In genomic region chr5:137759971-137760412, GRCm38 (mm10) we compare ENCODE assay signal across 8 mouse cellular contexts. TPM values are rescaled to one million over a fixed set of nuclear protein-coding genes. Genes with fewer than 3 reads are reported as not detected.
DNase-seq lines count a peak whose midpoint lies in the region; ATAC-seq and TF ChIP-seq lines count a peak whose summit lies in the region.

No protein-coding gene starts in this region.

- no peaks in the 10 kb centered on the region for H3K4me1 ChIP-seq in hindbrain, postnatal 0 days (ENCODE audit: insufficient read depth, low read length)

- intact Hi-C loops in gastrocnemius, adult 2 months (cut with DNase I) = loop anchor here (5.0 kb wide), 2 partner anchors 178 to 278 kb away; no protein-coding TSS in a partner anchor

- peak; percentile 75 for ATAC-seq in activated CD4-positive, CD25-positive, alpha-beta regulatory T cell, adult 4 months
- ATAC-seq in hindbrain, postnatal 0 days = peak; percentile 95
- ATAC-seq in megakaryocyte progenitor cell, adult 5-6 weeks (replicated peaks; ENCODE audit: poor library complexity) = peak; percentile 96

- H3K36me3 ChIP-seq in hindbrain, postnatal 0 days (ENCODE audit: insufficient read depth, low read length) = no peaks in the 10 kb centered on the region

- peak; percentile 88; the same call in 1 of the 2 replicates for TF ChIP-seq CTCF in gastrocnemius, adult 2 months (IDR thresholded peaks at IDR 0.05)
- TF ChIP-seq CTCF in hindbrain, postnatal 0 days (IDR thresholded peaks at IDR 0.05; ENCODE audit: low read depth) = peak; percentile 84

- WGBS in hindbrain, postnatal 0 days = 20% methylated on average over 4 of the region's 4 CpGs

- peak; percentile 81 to 93 for DNase-seq in cerebellum, postnatal 4 days (ENCODE audit: low spot score in 2 of 2)
- DNase-seq in gastrocnemius, adult 2 months = peak; percentile 91
- DNase-seq in hindbrain, postnatal 0 days (ENCODE audit: low spot score) = peak; percentile 95
- DNase-seq in left cerebral cortex, adult 8-10 months (ENCODE audit: low spot score in 2 of 2) = peak; percentile 75 to 95
- DNase-seq in right cerebral cortex, postnatal 25 days = peak; percentile 82
- peak; percentile 83 to 86 for DNase-seq in urinary bladder, postnatal 4 days (ENCODE audit: low spot score in 2 of 2)

- peak overlapping the region; percentile 75 for H3K27ac ChIP-seq in gastrocnemius, adult 2 months
- H3K27ac ChIP-seq in hindbrain, postnatal 0 days = peak overlapping the region; percentile 82

- H3K9me3 ChIP-seq in hindbrain, postnatal 0 days (ENCODE audit: low read length) = no peaks in the 10 kb centered on the region

- no peak overlapping the region for H3K4me3 ChIP-seq in gastrocnemius, adult 2 months
- H3K4me3 ChIP-seq in hindbrain, postnatal 0 days (ENCODE audit: low read length) = no peak overlapping the region

- H3K9ac ChIP-seq in hindbrain, postnatal 0 days (replicated peaks; ENCODE audit: low read length) = no peak overlapping the region

- no peak overlapping the region for H3K4me2 ChIP-seq in hindbrain, postnatal 0 days (ENCODE audit: low read depth, low read length)

- H3K27me3 ChIP-seq in hindbrain, postnatal 0 days (ENCODE audit: insufficient read depth, low read length) = no peaks in the 10 kb centered on the region

RNA-seq across cellular contexts. Expression of gene Tsc22d4, which starts 14.5 kb away (rescaled TPM):
- polyA plus RNA-seq in activated CD4-positive, CD25-positive, alpha-beta regulatory T cell, adult 4 months (2017; shearing (Covaris generic)) = 10 to 100 TPM; 62.9 to 82.3 TPM
- 10 to 100 TPM; 43.5 to 58.6 TPM for total RNA-seq in gastrocnemius, adult 2 months (2021)
- total RNA-seq in hindbrain, postnatal 0 days (2014; rRNA removed) = 383 and 444 TPM in 2 replicates
- polyA plus RNA-seq in hindbrain, postnatal 0 days (2015; fragmentation: Nextera tagmentation; extraction: Ambion mirVana) = 251 and 270 TPM in 2 replicates
- 100 to 1,000 TPM; 149 to 216 (median 162) TPM for total RNA-seq in left cerebral cortex, adult 8-10 months (2022)
- total RNA-seq in megakaryocyte progenitor cell, adult 5-6 weeks (2015) = 39.6 and 58.5 TPM in 2 replicates
- 92.1 and 96.5 TPM in 2 replicates for total RNA-seq in megakaryocyte progenitor cell, adult 5-6 weeks (2017)

RNA-seq across cellular contexts. Expression of gene Nyap1, which starts 18.6 kb away (rescaled TPM):
- under 1 TPM in 1 of 2 experiments, not detected in 1; 0.19 TPM for polyA plus RNA-seq in activated CD4-positive, CD25-positive, alpha-beta regulatory T cell, adult 4 months (2017; shearing (Covaris generic))
- under 1 TPM; 0.05 to 0.45 TPM for total RNA-seq in gastrocnemius, adult 2 months (2021)
- total RNA-seq in hindbrain, postnatal 0 days (2014; rRNA removed) = 192 and 215 TPM in 2 replicates
- polyA plus RNA-seq in hindbrain, postnatal 0 days (2015; fragmentation: Nextera tagmentation; extraction: Ambion mirVana) = 30.0 and 33.2 TPM in 2 replicates
- 10 to 100 TPM; 76.3 to 78.9 (median 77.7) TPM for total RNA-seq in left cerebral cortex, adult 8-10 months (2022)
- 0.02 and 0.05 TPM in 2 replicates for total RNA-seq in megakaryocyte progenitor cell, adult 5-6 weeks (2015)
- total RNA-seq in megakaryocyte progenitor cell, adult 5-6 weeks (2017) = 0.07 and 0.17 TPM in 2 replicates

RNA-seq across cellular contexts. Expression of gene Ppp1r35, which starts 18.7 kb away (rescaled TPM):
- 1 to 10 TPM; 7.2 to 8.8 TPM for polyA plus RNA-seq in activated CD4-positive, CD25-positive, alpha-beta regulatory T cell, adult 4 months (2017; shearing (Covaris generic))
- 1 to 10 TPM; 5.4 to 6.9 TPM for total RNA-seq in gastrocnemius, adult 2 months (2021)
- 52.8 and 67.0 TPM in 2 replicates for total RNA-seq in hindbrain, postnatal 0 days (2014; rRNA removed)
- 35.5 and 37.1 TPM in 2 replicates for polyA plus RNA-seq in hindbrain, postnatal 0 days (2015; fragmentation: Nextera tagmentation; extraction: Ambion mirVana)
- 10 to 100 TPM; 14.5 to 20.2 (median 15.9) TPM for total RNA-seq in left cerebral cortex, adult 8-10 months (2022)
- 64.5 and 77.4 TPM in 2 replicates for total RNA-seq in megakaryocyte progenitor cell, adult 5-6 weeks (2015)
- total RNA-seq in megakaryocyte progenitor cell, adult 5-6 weeks (2017) = 38.4 and 38.6 TPM in 2 replicates

RNA-seq across cellular contexts. Expression of gene Mepce, which starts 27.5 kb away (rescaled TPM):
- 10 to 100 TPM; 22.4 to 26.9 TPM for polyA plus RNA-seq in activated CD4-positive, CD25-positive, alpha-beta regulatory T cell, adult 4 months (2017; shearing (Covaris generic))
- 10 to 100 TPM; 22.4 to 26.2 TPM for total RNA-seq in gastrocnemius, adult 2 months (2021)
- total RNA-seq in hindbrain, postnatal 0 days (2014; rRNA removed) = 40.3 and 49.2 TPM in 2 replicates
- polyA plus RNA-seq in hindbrain, postnatal 0 days (2015; fragmentation: Nextera tagmentation; extraction: Ambion mirVana) = 16.8 and 17.1 TPM in 2 replicates
- total RNA-seq in left cerebral cortex, adult 8-10 months (2022) = 10 to 100 TPM; 42.8 to 57.8 (median 45.5) TPM
- total RNA-seq in megakaryocyte progenitor cell, adult 5-6 weeks (2015) = 34.6 and 37.4 TPM in 2 replicates
- total RNA-seq in megakaryocyte progenitor cell, adult 5-6 weeks (2017) = 13.8 and 16.7 TPM in 2 replicates

RNA-seq across cellular contexts. Expression of gene Zcwpw1, which starts 27.6 kb away (rescaled TPM):
- 10 to 100 TPM in 1 of 2 experiments, 1 to 10 TPM in 1; 5.9 to 10.9 TPM for polyA plus RNA-seq in activated CD4-positive, CD25-positive, alpha-beta regulatory T cell, adult 4 months (2017; shearing (Covaris generic))
- total RNA-seq in gastrocnemius, adult 2 months (2021) = under 1 TPM; 0.20 to 0.39 TPM
- 3.8 and 4.9 TPM in 2 replicates for total RNA-seq in hindbrain, postnatal 0 days (2014; rRNA removed)
- 11.4 TPM in 2 replicates for polyA plus RNA-seq in hindbrain, postnatal 0 days (2015; fragmentation: Nextera tagmentation; extraction: Ambion mirVana)
- total RNA-seq in left cerebral cortex, adult 8-10 months (2022) = 1 to 10 TPM; 5.9 to 8.7 (median 7.8) TPM
- 6.2 and 9.1 TPM in 2 replicates for total RNA-seq in megakaryocyte progenitor cell, adult 5-6 weeks (2015)
- 10.5 and 11.8 TPM in 2 replicates for total RNA-seq in megakaryocyte progenitor cell, adult 5-6 weeks (2017)

Comparison
In these comparisons a context has a peak if more than half of its experiments do, and no peak if none do; other contexts are left out.
1. RNA of gene Nyap1, which starts 18.6 kb away (total RNA-seq): 192 to 215 TPM in hindbrain, postnatal 0 days and 76.3 to 78.9 TPM in left cerebral cortex, adult 8-10 months; 0.05 to 0.45 TPM in gastrocnemius, adult 2 months and 0.02 to 0.17 TPM in megakaryocyte progenitor cell, adult 5-6 weeks; every median in the first group is over 10 times any median in the second.
2. Peak in every context shown above with its lines, with median percentiles within 50 percentile points of each other: ATAC-seq and DNase-seq.